Mouse (Mus musculus): Measurements from ENCODE around the gene 2300009A05Rik. TPM values are rescaled to one million over a fixed set of nuclear protein-coding genes. Genes with fewer than 3 reads are reported as not detected.

The 2300009A05Rik gene
- total RNA-seq, 2 experiments from 2014 or later = 27.6 to 30.7 TPM

DNA sequence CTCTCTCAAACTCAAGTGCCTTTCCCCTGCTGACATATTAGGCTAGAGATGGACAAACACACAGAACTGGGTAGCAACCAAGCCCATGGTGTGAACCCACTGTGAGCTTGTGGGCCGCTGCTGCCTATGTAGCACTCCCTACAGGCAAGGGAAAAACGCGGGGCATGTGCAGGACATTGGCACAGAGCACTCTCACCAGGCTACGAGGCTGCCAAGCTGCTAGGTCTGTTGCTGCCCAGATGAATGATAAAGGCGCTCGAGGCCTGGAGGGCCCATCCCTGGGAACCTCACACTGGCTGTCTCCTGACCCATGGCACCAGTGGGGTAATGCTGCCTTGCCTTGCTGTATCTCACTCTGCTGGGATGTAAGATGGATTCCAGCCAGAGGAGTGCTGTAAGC is 53.0 kb downstream of the 2300009A05Rik start:
- no peak for DNase-seq

Other genes starting within 250 kb of the 2300009A05Rik start
- gene Map2k5, start 21.3 kb downstream of the 2300009A05Rik start, total RNA-seq (2021) = 10 to 100 TPM; 33.3 to 35.6 TPM
- under 1 TPM in 1 of 2 experiments, not detected in 1; 0.15 TPM for gene Iqch, start 203.2 kb upstream of the 2300009A05Rik start, total RNA-seq (2021)
- gene Aagab, start 203.4 kb upstream of the 2300009A05Rik start, total RNA-seq (2021) = 10 to 100 TPM; 60.8 to 65.4 TPM

Measured in layer of hippocampus, postnatal 36 days (tissue).